Mouse (Mus musculus) R1 (cell line): ENCODE data around the gene Ttc30b.
"Not testable (repeated sequence)": the region's sequence is repeated elsewhere in the genome, so short reads cannot be mapped to it uniquely, and the experiment has no call there.

Experiments used
- DNase-seq: peaks from one replicate; pipeline ENCODE4 v3.0.0-alpha.2; 2018; ENCODE audit warnings: low read depth, low spot score

The Ttc30b gene

DNA sequence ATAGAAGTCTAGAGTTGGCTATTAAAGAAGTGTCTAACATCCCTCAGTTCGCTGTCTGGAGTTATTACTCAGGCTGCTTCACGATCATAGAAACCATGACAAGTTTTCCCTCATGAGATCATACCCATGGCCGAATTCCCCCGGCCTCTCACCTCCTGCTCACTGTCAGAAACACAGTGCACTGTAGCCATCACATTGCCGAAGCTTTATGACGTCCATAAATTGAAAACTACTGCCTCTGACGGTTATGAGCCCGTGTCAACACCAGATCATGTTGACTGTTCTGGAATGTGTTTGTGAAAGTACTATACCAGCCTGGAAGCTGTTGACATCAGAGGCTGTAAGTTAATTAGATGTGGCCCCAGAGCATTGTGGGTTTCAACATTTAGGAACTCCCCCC, 12.3 kb upstream of the Ttc30b start:
- no peak for DNase-seq

- DNase-seq = not testable (repeated sequence)
Measured at GRCm38 (mm10) chr2:75937520-75938116, 767 bp downstream of the Ttc30b start.

DNA sequence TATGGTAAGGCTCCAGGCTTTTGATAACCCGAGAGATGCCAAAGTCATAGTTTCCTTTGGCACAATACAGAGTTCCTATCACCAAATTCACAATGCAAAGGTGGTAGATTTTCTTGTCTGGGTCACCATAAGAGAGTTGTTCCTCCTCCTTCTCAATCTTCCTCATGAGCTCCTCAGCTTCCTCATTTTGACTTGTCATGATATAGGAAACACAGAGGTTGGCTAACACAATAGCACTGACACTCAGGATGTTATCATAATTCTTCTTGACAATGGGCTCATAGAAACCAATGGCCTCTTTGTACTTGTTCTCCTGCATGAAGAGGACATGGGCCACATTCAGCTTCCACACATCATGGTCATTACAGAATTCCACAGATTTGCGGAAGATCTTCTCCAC, 1.7 kb downstream of the Ttc30b start:
- DNase-seq = not testable (repeated sequence)

- no peak for DNase-seq
Measured at GRCm38 (mm10) chr2:75933541-75933940, 4.8 kb downstream of the Ttc30b start.

DNA sequence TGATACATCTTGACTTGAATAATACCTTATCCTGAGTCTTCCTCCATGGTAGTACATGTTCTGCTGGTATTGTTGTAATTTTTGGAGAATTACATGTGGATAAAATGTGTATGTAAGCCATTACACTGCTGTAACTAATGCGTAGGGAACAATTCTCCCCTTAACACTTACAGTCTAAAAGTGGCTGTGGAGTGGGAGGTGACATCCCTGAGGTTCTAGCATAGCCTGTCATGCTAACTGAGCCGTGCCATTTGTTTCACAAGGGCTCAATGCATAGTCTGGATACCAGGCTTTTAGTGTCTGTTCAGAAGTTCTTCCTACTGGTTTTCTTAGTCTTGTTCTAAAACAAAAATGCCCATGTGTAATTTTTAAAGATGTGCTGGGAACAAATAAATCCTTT, 7.4 kb downstream of the Ttc30b start:
- no peak for DNase-seq

GRCm38 (mm10) chr2:75929786-75930444, 8.5 kb downstream of the Ttc30b start:
- no peak for DNase-seq

DNA sequence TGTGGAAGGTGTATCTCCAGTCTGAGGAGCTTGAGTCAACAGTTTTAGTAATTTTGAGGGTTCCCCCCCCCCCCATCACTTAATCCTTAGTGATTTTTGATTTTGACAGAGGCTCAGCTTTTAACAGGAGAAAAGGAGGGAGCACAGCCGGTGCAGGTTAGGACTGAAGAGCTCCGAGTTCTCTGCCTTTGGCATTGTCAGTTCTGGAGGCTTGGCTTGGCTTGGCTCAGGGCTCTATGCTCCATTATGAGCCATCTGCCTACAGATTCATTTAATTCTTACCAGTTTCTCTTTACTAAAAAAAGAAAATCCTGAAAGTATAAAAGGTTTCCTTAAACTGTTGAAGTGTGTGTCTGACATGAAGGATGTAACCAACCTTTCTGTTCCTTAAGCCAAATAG, 9.2 kb downstream of the Ttc30b start:
- no peak for DNase-seq

DNA sequence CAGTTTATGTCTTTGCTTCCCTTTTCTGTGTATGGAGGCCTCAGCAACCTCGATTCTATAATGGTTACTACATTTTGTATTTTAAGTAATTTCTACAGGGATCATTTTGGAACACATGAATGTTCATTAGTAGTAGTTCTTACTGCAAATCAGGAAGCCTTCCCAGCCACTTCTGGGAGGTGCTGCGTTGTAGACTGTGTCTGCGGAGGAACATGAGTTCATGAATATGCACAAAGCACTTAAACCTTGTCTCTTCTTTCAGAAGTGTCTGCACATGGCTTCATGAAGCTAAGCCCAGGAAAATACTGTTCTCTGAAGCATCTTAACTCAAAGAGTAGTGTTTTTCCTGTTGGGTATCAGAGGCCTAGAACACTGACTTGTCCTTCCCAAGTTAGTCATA, 10.4 kb downstream of the Ttc30b start:
- no peak for DNase-seq

GRCm38 (mm10) chr2:75926061-75926460, 12.3 kb downstream of the Ttc30b start:
- DNase-seq = no peak

- DNase-seq = peak; percentile 10
Measured at GRCm38 (mm10) chr2:75923807-75924340, 14.5 kb downstream of the Ttc30b start.

DNA sequence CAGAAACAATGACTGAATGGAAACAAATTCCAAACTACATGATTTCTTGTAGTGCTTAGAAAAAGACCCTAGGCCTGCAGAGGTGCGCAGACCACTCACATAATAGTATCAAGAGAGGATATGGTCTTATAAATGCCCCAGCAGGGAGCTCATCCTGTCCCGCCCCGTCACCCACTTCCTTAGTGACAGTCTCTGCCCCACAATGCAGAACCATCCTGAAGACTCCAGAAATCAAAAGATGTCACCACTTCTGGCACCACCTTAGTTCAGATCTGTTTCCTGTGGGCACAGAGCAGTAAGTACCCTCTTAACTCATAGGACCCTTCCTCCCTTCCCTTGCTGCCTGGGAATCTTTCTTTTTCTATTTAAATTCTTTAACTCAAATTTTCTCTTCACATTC, 23.3 kb downstream of the Ttc30b start:
- no peak for DNase-seq

DNA sequence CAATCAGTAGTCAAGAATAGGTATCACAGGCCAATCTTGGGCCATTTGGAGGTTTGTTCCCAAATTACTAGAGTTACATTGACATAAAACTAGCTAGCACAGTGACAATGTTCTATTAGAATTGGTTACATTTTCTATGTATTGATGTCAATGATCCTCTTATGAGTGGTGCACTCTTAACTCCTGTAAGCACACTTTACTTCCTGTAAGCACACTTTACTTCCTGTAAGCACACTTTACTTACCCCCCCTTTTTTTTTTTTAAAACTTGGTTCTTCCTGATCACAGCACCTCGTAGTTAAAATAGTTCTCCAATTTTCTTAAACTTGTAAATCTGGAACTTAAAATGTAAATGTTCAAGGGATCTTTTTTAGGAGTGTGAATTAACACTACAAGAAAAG, 31.2 kb downstream of the Ttc30b start:
- no peak for DNase-seq

- no peak for DNase-seq
Measured at GRCm38 (mm10) chr2:75901869-75902268, 36.5 kb downstream of the Ttc30b start.

GRCm38 (mm10) chr2:75900281-75900680, 38.1 kb downstream of the Ttc30b start:
- DNase-seq = peak; percentile 67

GRCm38 (mm10) chr2:75895711-75896110, 42.7 kb downstream of the Ttc30b start:
- DNase-seq = no peak

- DNase-seq = no peak
Measured at GRCm38 (mm10) chr2:75891981-75892380, 46.4 kb downstream of the Ttc30b start.
